Mouse (Mus musculus) pancreas, adult 10 weeks (tissue): ENCODE measurements around the gene Arih1. TPM values are rescaled to one million over a fixed set of nuclear protein-coding genes. Genes with fewer than 3 reads are reported as not detected.

Experiments used
- polyA plus RNA-seq: library from polyadenylated mRNA; stranded (reverse); fragments of 350-450 nt; fragmentation: Illumina TruSeq; extraction: RNeasy Lipid Tissue Mini Kit (QIAGEN cat#74804); gene quantifications from one replicate; pipeline ENCODE4 v1.2.3, GENCODE M21; 2015; ENCODE audit warnings: low read depth, low replicate concordance; ENCODE audit not compliant: insufficient read depth

The Arih1 gene
- 8.3 TPM for polyA plus RNA-seq

DNA sequence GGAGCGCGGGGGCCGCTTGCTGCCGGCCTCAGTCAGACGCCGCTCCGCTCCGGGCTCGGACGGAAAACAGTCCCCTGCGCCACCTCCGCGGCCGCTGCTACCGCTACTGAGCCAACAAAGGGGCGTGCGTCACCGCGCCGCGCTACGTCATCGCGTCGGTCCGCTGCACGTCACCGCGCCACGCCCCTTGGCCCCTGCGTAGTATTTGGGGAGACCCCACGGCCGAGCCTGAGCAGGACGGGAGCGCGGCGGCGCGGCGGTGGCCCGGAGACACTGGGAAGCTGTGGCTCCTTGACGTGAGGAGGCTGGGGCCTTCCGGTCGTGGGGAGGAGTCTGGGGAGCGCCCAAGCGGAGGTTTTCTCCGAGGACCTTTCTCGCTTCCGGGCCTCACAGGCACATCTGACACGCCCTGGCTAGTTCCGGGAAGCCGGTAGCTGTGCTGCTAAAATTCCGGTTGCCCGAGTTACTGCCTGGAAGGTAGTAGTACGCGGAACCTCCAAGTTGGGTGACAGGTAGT lies at the start of gene Arih1:
TSS of gene Arih1 (minus strand) at position 70 of the 517 bp plus-strand sequence.

DNA sequence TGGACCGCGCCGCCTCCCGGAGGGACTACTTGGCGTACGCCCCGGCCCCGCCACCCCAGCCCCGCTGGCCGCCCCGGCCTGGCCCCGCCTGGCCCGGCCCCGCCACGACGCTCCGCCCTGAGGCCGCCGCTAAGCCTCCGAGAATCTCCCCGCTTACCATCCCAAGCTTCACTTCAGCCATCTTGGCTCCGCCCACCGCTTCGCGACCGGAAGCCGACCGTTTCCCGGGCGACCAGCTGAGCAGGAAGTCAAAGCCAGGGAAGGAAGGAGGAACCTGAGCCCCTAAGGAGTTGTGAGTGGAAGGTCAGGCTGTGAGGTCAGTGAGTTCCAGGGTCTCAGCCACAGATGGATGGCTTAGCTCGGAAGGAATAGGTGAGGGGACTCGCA lies 133.2 kb downstream of the Arih1 start, which contains the start of gene Bbs4:
TSS of gene Bbs4 (minus strand) at position 256 of the 387 bp plus-strand sequence.

Other genes with a start within 250 kb of the Arih1 start
- 11.7 TPM for gene Adpgk, start 195.1 kb downstream of the Arih1 start, polyA plus RNA-seq
- 3.8 TPM for gene Bbs4, start 133.1 kb downstream of the Arih1 start, polyA plus RNA-seq
- gene Hexa, start 52.9 kb upstream of the Arih1 start, polyA plus RNA-seq: 22.5 TPM
- gene Tmem202, start 53.2 kb upstream of the Arih1 start, polyA plus RNA-seq: not detected
- gene Celf6, start 91.3 kb upstream of the Arih1 start, polyA plus RNA-seq: not detected
- gene Parp6, start 130.7 kb upstream of the Arih1 start, polyA plus RNA-seq: 11.8 TPM
- 55.5 TPM for gene Pkm, start 169.8 kb upstream of the Arih1 start, polyA plus RNA-seq
- gene Gramd2, start 193.5 kb upstream of the Arih1 start, polyA plus RNA-seq: 0.26 TPM